ENCODE assay signal across 16 mouse cellular contexts in the genomic region with DNA sequence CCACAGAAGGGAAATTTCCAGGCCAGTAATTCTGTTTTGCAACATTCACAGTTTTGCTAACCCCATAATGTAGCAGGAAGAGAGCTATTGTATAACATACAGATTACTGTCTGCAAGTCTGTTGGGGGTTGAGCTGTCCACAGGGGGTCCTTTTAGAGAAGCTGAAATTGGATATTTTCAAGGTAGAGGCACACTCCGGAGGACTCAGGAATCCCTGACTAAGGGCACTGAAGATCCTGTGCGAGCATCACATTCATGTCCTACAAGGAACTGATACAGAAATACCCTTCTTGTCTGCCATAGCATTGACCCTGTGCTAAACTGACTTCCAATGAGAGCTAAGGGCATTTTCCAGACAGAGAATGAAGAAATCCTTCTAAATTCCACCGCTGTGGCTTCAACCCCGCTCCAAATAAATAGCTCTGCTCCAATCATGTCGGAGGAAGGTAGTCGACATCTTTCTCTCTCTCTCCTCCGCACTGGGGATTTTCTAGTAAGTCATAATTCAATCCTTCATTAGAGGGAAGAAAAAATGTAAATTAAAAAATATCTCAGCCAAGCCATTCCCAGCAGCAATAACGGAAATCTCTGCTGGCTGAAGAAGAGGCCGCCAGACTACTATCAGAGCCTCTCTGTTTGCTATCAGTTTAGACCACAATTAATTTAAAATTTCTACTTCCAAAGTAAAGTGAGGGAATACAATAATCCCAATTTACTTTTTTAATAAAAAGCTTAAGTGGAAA.
DNase-seq lines count a peak whose midpoint lies in the region; ATAC-seq and TF ChIP-seq lines count a peak whose summit lies in the region.
"Had no signal": no experiment of that assay in that cellular context is flagged by ENCODE, and none has a peak within 500 bp of the region (broad histone marks: within the 10 kb centered on the region; RNA-seq: fewer than 3 reads in every experiment).

No protein-coding gene starts in this region.

- no peaks in the 10 kb centered on the region for H3K9me3 ChIP-seq in embryonic facial prominence, embryonic 14.5 days (ENCODE audit: control insufficient read depth, low read length)
- H3K9me3 ChIP-seq in midbrain, embryonic 13.5 days, result 0 out of 2 replicates have a peak, but pooled peaks cover 2% of the 10 kb centered on the region
- H3K9me3 ChIP-seq: G1E had no signal

- no peak overlapping the region for H3K27ac ChIP-seq in embryonic facial prominence, embryonic 14.5 days (replicated peaks; ENCODE audit: low read depth, low read length)
- peak overlapping the region; percentile 82 for H3K27ac ChIP-seq in midbrain, embryonic 13.5 days
- H3K27ac ChIP-seq: liver, embryonic 14.5 days had no signal

- peaks cover 3% of the 10 kb centered on the region; the same call in 1 of the 2 replicates for H3K4me1 ChIP-seq in embryonic facial prominence, embryonic 14.5 days (ENCODE audit: control insufficient read depth, insufficient read depth, low read length)
- H3K4me1 ChIP-seq in midbrain, embryonic 13.5 days (replicated peaks), result peaks cover 21% of the 10 kb centered on the region

- H3K9ac ChIP-seq in embryonic facial prominence, embryonic 14.5 days (ENCODE audit: low read depth, low read length), result no peak overlapping the region
- H3K9ac ChIP-seq in midbrain, embryonic 13.5 days (replicated peaks), result no peak overlapping the region
- H3K9ac ChIP-seq: liver, embryonic 14.5 days had no signal

- CTCF ChIA-PET in Patski (lab: Charles Lee), result no interaction called here

- no peak overlapping the region for H3K4me2 ChIP-seq in embryonic facial prominence, embryonic 14.5 days (ENCODE audit: low read depth, low read length)
- peak overlapping the region; percentile 22 for H3K4me2 ChIP-seq in midbrain, embryonic 13.5 days (replicated peaks)

- intact Hi-C loops in heart, postnatal 36 days (cut with DNase I), result no loop called here

- DNase-seq in embryo, embryonic 9.5 days (ENCODE audit: extremely low spot score), result peak; percentile 6
- DNase-seq in embryo, embryonic 10 days (ENCODE audit: low spot score), result no peak
- DNase-seq in Patski (ENCODE audit: low read depth, low spot score), result peak; percentile 17
- DNase-seq in embryonic facial prominence, embryonic 14.5 days (ENCODE audit: low spot score), result peak; percentile 16
- DNase-seq in right cerebral cortex, postnatal 14 days, result no peak
- no peak for DNase-seq in heart, adult 18-20 months
- no peak for DNase-seq in heart, postnatal 36 days
- DNase-seq: B cell, adult 2 months; cerebellum, adult 11 months; heart, postnatal 10 days; kidney, adult 11 months; kidney, postnatal 14 days; lung, postnatal 14 days had no signal

- peak; percentile 37 for ATAC-seq in Patski
- no peak for ATAC-seq in embryonic facial prominence, embryonic 14.5 days (ENCODE audit: low read depth)
- ATAC-seq in midbrain, embryonic 13.5 days, result peak; percentile 61

- POLR2A ChIA-PET in Patski (lab: Charles Lee), result no interaction called here

- no peaks in the 10 kb centered on the region for H3K36me3 ChIP-seq in embryonic facial prominence, embryonic 14.5 days (ENCODE audit: control insufficient read depth, insufficient read depth, low read length)
- H3K36me3 ChIP-seq in midbrain, embryonic 13.5 days, result no peaks in the 10 kb centered on the region
- H3K36me3 ChIP-seq: G1E had no signal

- H3K4me3 ChIP-seq in embryonic facial prominence, embryonic 14.5 days (ENCODE audit: low read depth, low read length), result no peak overlapping the region
- no peak overlapping the region for H3K4me3 ChIP-seq in midbrain, embryonic 13.5 days (replicated peaks)

- no peaks in the 10 kb centered on the region for H3K27me3 ChIP-seq in Patski
- H3K27me3 ChIP-seq in embryonic facial prominence, embryonic 14.5 days (replicated peaks; ENCODE audit: control insufficient read depth, insufficient read depth, low read length), result no peaks in the 10 kb centered on the region
- H3K27me3 ChIP-seq in midbrain, embryonic 13.5 days, result no peaks in the 10 kb centered on the region

- 27% methylated on average over 9 of the region's 9 CpGs for WGBS in embryonic facial prominence, embryonic 14.5 days
- WGBS in midbrain, embryonic 13.5 days, result 20% methylated on average over 9 of the region's 9 CpGs

- in situ Hi-C loops in Patski (cut with MboI; ENCODE audit: low pct_unique_long_range_greater_than_20kb), result no loop called here

- no peak for TF ChIP-seq CTCF in Patski (IDR thresholded peaks at IDR 0.05)

Comparison
In these comparisons a context has a peak if more than half of its experiments do, and no peak if none do; other contexts are left out.
1. DNase-seq: peak in embryo, embryonic 9.5 days (single experiment), Patski (single experiment) and embryonic facial prominence, embryonic 14.5 days (single experiment); none in embryo, embryonic 10 days (single experiment), right cerebral cortex, postnatal 14 days (single experiment), heart, adult 18-20 months (0 of 2) and heart, postnatal 36 days (0 of 2).